Comparison of ENCODE assay signal across 11 mouse cellular contexts in genomic region chr9:75927196-75927880, GRCm38 (mm10).
DNase-seq lines count a peak whose midpoint lies in the region; ATAC-seq and TF ChIP-seq lines count a peak whose summit lies in the region.
"Had no signal": no experiment of that assay in that cellular context is flagged by ENCODE, and none has a peak within 500 bp of the region (broad histone marks: within the 10 kb centered on the region; RNA-seq: fewer than 3 reads in every experiment).

No protein-coding gene starts in this region.

- TF ChIP-seq CTCF in liver, adult 2 months (IDR thresholded peaks at IDR 0.05; ENCODE audit: low read depth, low read length), result no peak
- no peak for TF ChIP-seq CTCF in thymus, adult 2 months (IDR thresholded peaks at IDR 0.05; ENCODE audit: borderline replicate concordance, control insufficient read depth, extremely low read depth, insufficient read depth, low read length, poor library complexity)

- peak; percentile 76 for DNase-seq in liver, adult 2 months (ENCODE audit: extremely low read depth, low read depth, low spot score)
- DNase-seq in liver, result no peak
- DNase-seq in c-Kit-positive CD71-positive TER-119-negative erythroid progenitor cells, embryonic 14.5 days (ENCODE audit: low read depth), result peak; percentile 14
- peak; percentile 35 for DNase-seq in lung, postnatal 25 days (ENCODE audit: low spot score)
- no peak for DNase-seq in left cerebral cortex, postnatal 14 days (ENCODE audit: low spot score in 2 of 2)
- DNase-seq in thymus, adult 2 months, result no peak
- DNase-seq: retina, postnatal 1 day had no signal

- no peak overlapping the region for H3K4me3 ChIP-seq in liver, adult 2 months (ENCODE audit: insufficient read depth, low read depth, low read length)
- H3K4me3 ChIP-seq in kidney, embryonic 14.5 days (ENCODE audit: low read length), result no peak overlapping the region
- no peak overlapping the region for H3K4me3 ChIP-seq in hindbrain, embryonic 13.5 days
- H3K4me3 ChIP-seq in thymus, adult 2 months (ENCODE audit: control insufficient read depth, insufficient read depth, low read length), result no peak overlapping the region
- H3K4me3 ChIP-seq: midbrain, embryonic 12.5 days had no signal

- TF ChIP-seq POLR2A in liver, adult 2 months (IDR thresholded peaks at IDR 0.05; ENCODE audit: extremely low read depth, insufficient read depth, low read length), result no peak
- no peak for TF ChIP-seq POLR2A in thymus, adult 2 months (IDR thresholded peaks at IDR 0.05; ENCODE audit: control insufficient read depth, extremely low read depth, insufficient read depth, low read length, poor library complexity)

- peaks cover 2% of the 10 kb centered on the region; the same call in 1 of the 2 replicates for H3K4me1 ChIP-seq in liver, adult 2 months (ENCODE audit: control insufficient read depth, insufficient read depth, low read length)
- H3K4me1 ChIP-seq in kidney, embryonic 14.5 days (ENCODE audit: control insufficient read depth, insufficient read depth, low read length), result no peaks in the 10 kb centered on the region
- H3K4me1 ChIP-seq in hindbrain, embryonic 13.5 days (replicated peaks), result no peaks in the 10 kb centered on the region
- no peaks in the 10 kb centered on the region for H3K4me1 ChIP-seq in thymus, adult 2 months (replicated peaks; ENCODE audit: control insufficient read depth, insufficient read depth, low read length)
- H3K4me1 ChIP-seq: midbrain, embryonic 12.5 days had no signal

- intact Hi-C loops in left cerebral cortex, postnatal 14 days (cut with DNase I), result no loop called here

- H3K9me3 ChIP-seq in kidney, embryonic 14.5 days (ENCODE audit: control insufficient read depth, low read length), result no peaks in the 10 kb centered on the region
- no peaks in the 10 kb centered on the region for H3K9me3 ChIP-seq in hindbrain, embryonic 13.5 days
- H3K9me3 ChIP-seq: midbrain, embryonic 12.5 days had no signal

- no peaks in the 10 kb centered on the region for H3K27me3 ChIP-seq in liver, adult 2 months (ENCODE audit: control insufficient read depth, insufficient read depth, low read length)
- H3K27me3 ChIP-seq in kidney, embryonic 14.5 days (ENCODE audit: control insufficient read depth, insufficient read depth, low read length), result no peaks in the 10 kb centered on the region
- H3K27me3 ChIP-seq in hindbrain, embryonic 13.5 days, result no peaks in the 10 kb centered on the region
- no peaks in the 10 kb centered on the region for H3K27me3 ChIP-seq in thymus, adult 2 months (ENCODE audit: control insufficient read depth, insufficient read depth, low read length)
- H3K27me3 ChIP-seq: midbrain, embryonic 12.5 days had no signal

- peak; percentile 81; the same call in 1 of the 2 replicates for ATAC-seq in kidney, embryonic 14.5 days (ENCODE audit: low FRiP score, low TSS enrichment)
- ATAC-seq in hindbrain, embryonic 13.5 days (ENCODE audit: low FRiP score), result no peak
- ATAC-seq: forebrain, embryonic 14.5 days had no signal

- H3K4me2 ChIP-seq in kidney, embryonic 14.5 days (replicated peaks; ENCODE audit: low read depth, low read length), result no peak overlapping the region
- no peak overlapping the region for H3K4me2 ChIP-seq in hindbrain, embryonic 13.5 days
- H3K4me2 ChIP-seq: midbrain, embryonic 12.5 days had no signal

- no peaks in the 10 kb centered on the region for H3K36me3 ChIP-seq in liver, adult 2 months (ENCODE audit: control insufficient read depth, insufficient read depth, low read length)
- no peaks in the 10 kb centered on the region for H3K36me3 ChIP-seq in kidney, embryonic 14.5 days (ENCODE audit: control insufficient read depth, insufficient read depth, low read length)
- no peaks in the 10 kb centered on the region for H3K36me3 ChIP-seq in hindbrain, embryonic 13.5 days
- no peaks in the 10 kb centered on the region for H3K36me3 ChIP-seq in thymus, adult 2 months (ENCODE audit: control insufficient read depth, insufficient read depth, low read length)
- H3K36me3 ChIP-seq: midbrain, embryonic 12.5 days had no signal

- no peak overlapping the region for H3K9ac ChIP-seq in liver, adult 2 months (ENCODE audit: low read depth, low read length)
- H3K9ac ChIP-seq in kidney, embryonic 14.5 days (ENCODE audit: low read depth, low read length), result no peak overlapping the region
- no peak overlapping the region for H3K9ac ChIP-seq in hindbrain, embryonic 13.5 days
- H3K9ac ChIP-seq: midbrain, embryonic 12.5 days had no signal

- no peaks in the 10 kb centered on the region for H3K79me2 ChIP-seq in liver, adult 2 months (ENCODE audit: control insufficient read depth, insufficient read depth, low read length)

- no peak overlapping the region for H3K27ac ChIP-seq in liver, adult 2 months (replicated peaks; ENCODE audit: insufficient read depth, low read depth, low read length)
- no peak overlapping the region for H3K27ac ChIP-seq in kidney, embryonic 14.5 days (ENCODE audit: low read depth, low read length)
- no peak overlapping the region for H3K27ac ChIP-seq in hindbrain, embryonic 13.5 days
- no peak overlapping the region for H3K27ac ChIP-seq in thymus, adult 2 months (ENCODE audit: control insufficient read depth, insufficient read depth, low read length)
- H3K27ac ChIP-seq: midbrain, embryonic 12.5 days had no signal

- 15% methylated on average over 11 of the region's 11 CpGs for WGBS in liver, adult 2 months
- WGBS in kidney, embryonic 14.5 days, result 32% methylated on average over 11 of the region's 11 CpGs
- WGBS in hindbrain, embryonic 13.5 days, result 66% methylated on average over 11 of the region's 11 CpGs
- WGBS in thymus, adult 2 months, result 70% methylated on average over 11 of the region's 11 CpGs

Comparison
In these comparisons a context has a peak if more than half of its experiments do, and no peak if none do; other contexts are left out.
1. DNase-seq: peak in liver, adult 2 months (single experiment), c-Kit-positive CD71-positive TER-119-negative erythroid progenitor cells, embryonic 14.5 days (single experiment) and lung, postnatal 25 days (single experiment); none in liver (single experiment), left cerebral cortex, postnatal 14 days (0 of 2) and thymus, adult 2 months (single experiment).